Mouse (Mus musculus) liver, embryonic 14.5 days (tissue): ENCODE measurements at regions not wholly inside any gene's neighbourhood (a gene's known extent, or its start where the extent isn't known, plus 50 kb on each side); places are given as distances from the start of the nearest gene placed in this dataset.
"Not testable (repeated sequence)": the region's sequence is repeated elsewhere in the genome, so short reads cannot be mapped to it uniquely, and the experiment has no call there.

Experiments used
- CTCF ChIP-seq: IDR thresholded peaks from 2 replicates; pipeline ENCODE4 v1.5.1; 2016; ENCODE audit warnings: antibody characterized with exemption, low read depth, control low read depth
- EP300 ChIP-seq: IDR thresholded peaks from 2 replicates; pipeline ENCODE4 v1.6.1; 2016; ENCODE audit warnings: antibody characterized with exemption, low read depth

GRCm38 (mm10) chr6:68852761-68853160 is 1317.2 kb upstream of the Tacstd2 start:
- TF ChIP-seq CTCF, EP300: not testable (repeated sequence)
